Mouse (Mus musculus): ENCODE measurements around the gene Fam172a. TPM values are rescaled to one million over a fixed set of nuclear protein-coding genes. Genes with fewer than 3 reads are reported as not detected.

Fam172a gene
- polyA plus RNA-seq, 1 experiment from 2014 or later: 27.9 TPM

DNA sequence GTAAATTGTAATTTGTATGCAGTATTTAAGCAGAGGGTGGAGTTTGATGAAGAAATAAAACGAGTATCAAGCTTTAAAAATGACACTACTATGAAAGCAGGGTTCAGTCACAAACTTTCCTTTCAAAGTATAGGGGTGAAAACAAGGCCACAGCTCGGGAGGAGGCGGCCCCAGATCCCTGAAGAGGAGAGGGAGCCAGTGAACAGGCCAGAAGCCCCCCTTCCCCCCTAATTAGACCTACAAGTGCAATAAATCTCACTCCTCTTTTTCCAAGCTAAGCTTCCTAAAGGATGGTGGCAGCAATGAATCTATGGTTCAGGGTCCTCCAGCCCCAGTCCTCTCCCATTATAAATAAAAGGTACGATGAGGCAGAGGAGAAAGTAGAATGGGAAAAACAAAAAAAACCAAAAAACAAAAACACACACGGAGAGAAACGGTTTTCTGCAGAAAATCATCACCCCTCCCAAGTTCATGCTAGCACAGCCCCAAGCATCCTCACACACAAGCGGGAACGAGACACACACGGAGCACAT is 495.5 kb downstream of the Fam172a start:
- ATAC-seq (ENCODE audit: insufficient number of reproducible peaks, low FRiP score, low TSS enrichment, low read depth) (no peak), DNase-seq (ENCODE audit: low spot score) (no peak)
- 0% methylated on average over 9 of the region's 9 CpGs for WGBS
- Histone ChIP-seq H3K4me1 (ENCODE audit: control insufficient read depth, insufficient read depth, low read length) (peaks cover 7% of the 10 kb centered on the region; the same call in 1 of the 2 replicates), H3K4me2 (ENCODE audit: low read depth, severe bottlenecking) (peak overlapping the region; percentile 94), H3K9ac (ENCODE audit: low read length) (peak overlapping the region; percentile 90), H3K36me3 (ENCODE audit: control insufficient read depth, insufficient read depth, low read length) (no peaks in the 10 kb centered on the region), H3K4me3 (ENCODE audit: low read depth, low read length) (peak overlapping the region; percentile 67), H3K27me3 (ENCODE audit: control insufficient read depth, insufficient read depth, low read length) (peaks cover 29% of the 10 kb centered on the region), H3K27ac (replicated peaks; ENCODE audit: low read depth, low read length) (peak overlapping the region; percentile 91; the same call in 1 of the 2 replicates), H3K9me3 (ENCODE audit: control insufficient read depth, low read length) (no peaks in the 10 kb centered on the region)

- no peaks in the 10 kb centered on the region for H3K9me3 ChIP-seq (ENCODE audit: control insufficient read depth, low read length)
- peak overlapping the region; percentile 91 for H3K27ac ChIP-seq (replicated peaks; ENCODE audit: low read depth, low read length)
- ATAC-seq (ENCODE audit: insufficient number of reproducible peaks, low FRiP score, low TSS enrichment, low read depth) (no peak), DNase-seq (ENCODE audit: low spot score) (peak; percentile 74)
- peak overlapping the region; percentile 90 for H3K9ac ChIP-seq (ENCODE audit: low read length)
- H3K36me3 ChIP-seq (ENCODE audit: control insufficient read depth, insufficient read depth, low read length): no peaks in the 10 kb centered on the region
- peaks cover 27% of the 10 kb centered on the region for H3K27me3 ChIP-seq (ENCODE audit: control insufficient read depth, insufficient read depth, low read length)
- peaks cover 10% of the 10 kb centered on the region; the same call in 1 of the 2 replicates for H3K4me1 ChIP-seq (ENCODE audit: control insufficient read depth, insufficient read depth, low read length)
- peak overlapping the region; percentile 94 for H3K4me2 ChIP-seq (ENCODE audit: low read depth, severe bottlenecking)
- H3K4me3 ChIP-seq (ENCODE audit: low read depth, low read length): peak overlapping the region; percentile 67
- WGBS: 1% methylated on average over 25 of the region's 33 CpGs
These were observed 496.1 kb downstream of the Fam172a start for GRCm38 (mm10) chr13:78197819-78198390.

DNA sequence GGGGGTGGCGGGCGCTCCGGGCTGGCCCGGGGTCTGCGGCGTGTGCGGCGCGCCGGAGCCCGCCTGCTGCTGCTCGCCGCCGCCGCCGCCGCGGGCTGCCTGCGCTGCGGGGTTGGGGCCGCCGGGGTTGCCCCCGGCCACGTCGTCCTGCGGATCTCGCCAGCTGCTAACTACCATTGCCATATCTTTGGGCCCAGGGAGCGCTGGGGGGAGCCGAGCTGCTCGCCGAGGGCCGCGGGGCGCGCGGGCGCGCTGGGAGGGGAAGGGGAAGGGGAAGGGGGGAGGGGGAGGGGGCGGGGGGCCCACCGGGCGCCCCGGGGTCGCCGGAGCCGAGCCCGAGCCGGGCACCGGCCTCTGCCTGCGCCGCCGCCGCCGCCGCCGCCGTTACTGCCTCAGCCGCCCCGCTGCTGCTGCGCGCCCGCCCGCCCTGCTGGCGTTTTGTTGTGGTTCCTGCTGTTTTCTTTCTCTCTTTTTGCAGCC is 496.6 kb downstream of the Fam172a start:
- Histone ChIP-seq H3K4me3 (ENCODE audit: low read depth, low read length) (peak overlapping the region; percentile 67), H3K9ac (ENCODE audit: low read length) (peak overlapping the region; percentile 90), H3K4me1 (ENCODE audit: control insufficient read depth, insufficient read depth, low read length) (peaks cover 10% of the 10 kb centered on the region; the same call in 1 of the 2 replicates), H3K9me3 (ENCODE audit: control insufficient read depth, low read length) (no peaks in the 10 kb centered on the region), H3K36me3 (ENCODE audit: control insufficient read depth, insufficient read depth, low read length) (no peaks in the 10 kb centered on the region), H3K4me2 (ENCODE audit: low read depth, severe bottlenecking) (peak overlapping the region; percentile 94), H3K27ac (replicated peaks; ENCODE audit: low read depth, low read length) (peak overlapping the region; percentile 91), H3K27me3 (ENCODE audit: control insufficient read depth, insufficient read depth, low read length) (peaks cover 23% of the 10 kb centered on the region)
- ATAC-seq (ENCODE audit: insufficient number of reproducible peaks, low FRiP score, low TSS enrichment, low read depth) (no peak), DNase-seq (ENCODE audit: low spot score) (peak; percentile 70)
- WGBS: 0% methylated on average over 26 of the region's 63 CpGs

DNA sequence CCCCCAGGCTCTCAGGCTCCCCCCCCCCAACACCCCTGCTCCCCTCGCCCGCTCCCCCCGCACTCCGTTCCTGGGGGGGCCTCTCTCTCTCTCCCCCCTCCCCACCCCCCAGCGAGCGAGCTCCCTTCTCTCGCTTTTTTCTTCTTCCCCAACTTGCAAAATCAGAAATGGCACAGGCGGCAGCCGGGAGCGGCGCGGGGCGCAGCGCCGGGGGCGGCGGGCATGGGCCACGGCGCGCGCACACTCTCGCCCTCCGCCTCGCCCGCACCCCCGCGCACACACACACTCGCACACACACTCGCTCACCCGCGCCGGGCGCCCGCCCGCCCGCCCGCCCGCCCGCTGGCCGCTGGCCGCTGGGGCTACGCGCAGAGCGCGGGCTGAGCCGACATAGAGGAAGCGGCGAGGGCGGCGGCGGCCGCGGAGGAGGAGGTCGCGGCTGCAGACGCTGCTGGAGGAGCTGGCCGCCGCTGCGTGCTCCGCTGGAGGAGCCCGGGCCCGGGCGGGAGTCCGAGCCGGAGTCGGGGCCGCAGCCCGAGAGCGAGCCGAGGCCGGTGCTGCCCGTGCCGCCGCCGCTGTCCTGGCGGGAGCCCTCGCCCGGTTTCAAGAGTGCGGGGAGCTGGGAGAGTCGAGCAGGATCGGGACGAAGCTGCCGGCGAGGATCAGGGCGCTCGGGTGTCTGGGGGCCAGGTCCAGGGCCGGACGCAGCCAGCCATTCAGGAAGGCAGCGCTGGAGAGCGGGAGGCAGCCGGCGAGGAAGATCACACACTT is 497.2 kb downstream of the Fam172a start:
- Histone ChIP-seq H3K4me2 (ENCODE audit: low read depth, severe bottlenecking) (peak overlapping the region; percentile 94), H3K27me3 (ENCODE audit: control insufficient read depth, insufficient read depth, low read length) (peaks cover 24% of the 10 kb centered on the region), H3K4me1 (ENCODE audit: control insufficient read depth, insufficient read depth, low read length) (peaks cover 15% of the 10 kb centered on the region), H3K4me3 (ENCODE audit: low read depth, low read length) (peak overlapping the region; percentile 67), H3K36me3 (ENCODE audit: control insufficient read depth, insufficient read depth, low read length) (no peaks in the 10 kb centered on the region), H3K27ac (replicated peaks; ENCODE audit: low read depth, low read length) (peak overlapping the region; percentile 91), H3K9ac (ENCODE audit: low read length) (peak overlapping the region; percentile 90), H3K9me3 (ENCODE audit: control insufficient read depth, low read length) (no peaks in the 10 kb centered on the region)
- ATAC-seq (ENCODE audit: insufficient number of reproducible peaks, low FRiP score, low TSS enrichment, low read depth) (peak; percentile 6; the same call in 1 of the 2 replicates), DNase-seq (ENCODE audit: low spot score) (peak; percentile 79)
- under 1% methylated on average over 58 of the region's 92 CpGs for WGBS

GRCm38 (mm10) chr13:78199642-78200160 is 497.9 kb downstream of the Fam172a start, which contains the start of gene Nr2f1:
Gene Nr2f1, minus strand, starts transcription at chr13:78199757.
- peaks cover 14% of the 10 kb centered on the region for H3K4me1 ChIP-seq (ENCODE audit: control insufficient read depth, insufficient read depth, low read length)
- H3K4me3 ChIP-seq (ENCODE audit: low read depth, low read length): peak within 1 kb of the TSS; percentile 67
- peaks cover 20% of the 10 kb centered on the region for H3K27me3 ChIP-seq (ENCODE audit: control insufficient read depth, insufficient read depth, low read length)
- DNase-seq (ENCODE audit: low spot score) (no peak), ATAC-seq (ENCODE audit: insufficient number of reproducible peaks, low FRiP score, low TSS enrichment, low read depth) (no peak)
- H3K9ac ChIP-seq (ENCODE audit: low read length): peak within 1 kb of the TSS; percentile 90
- H3K36me3 ChIP-seq (ENCODE audit: control insufficient read depth, insufficient read depth, low read length): no peaks in the 10 kb centered on the region
- H3K27ac ChIP-seq (replicated peaks; ENCODE audit: low read depth, low read length): peak within 1 kb of the TSS; percentile 91
- under 1% methylated on average over 14 of the region's 14 CpGs for WGBS
- peak within 1 kb of the TSS; percentile 94 for H3K4me2 ChIP-seq (ENCODE audit: low read depth, severe bottlenecking)
- no peaks in the 10 kb centered on the region for H3K9me3 ChIP-seq (ENCODE audit: control insufficient read depth, low read length)

DNA sequence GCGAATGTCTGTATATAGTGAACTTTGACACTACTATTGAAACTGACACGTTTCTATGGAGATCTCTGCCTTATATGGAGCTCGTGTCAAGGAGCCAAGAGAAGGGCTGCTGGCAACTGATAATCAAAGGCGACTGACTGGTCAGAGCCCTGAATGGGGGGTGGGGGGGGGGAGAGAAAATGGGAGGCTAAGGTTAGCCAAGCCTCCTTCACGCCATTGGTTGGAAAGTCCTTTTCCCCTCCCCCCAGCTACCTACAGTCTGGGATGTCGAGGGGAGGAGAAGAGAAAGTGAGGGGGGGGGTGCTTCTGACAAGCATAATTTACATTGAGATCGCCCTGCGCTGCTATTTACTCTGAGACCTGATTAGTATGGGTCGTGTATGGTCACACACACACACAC is 498.6 kb downstream of the Fam172a start:
- ATAC-seq (ENCODE audit: insufficient number of reproducible peaks, low FRiP score, low TSS enrichment, low read depth): peak; percentile 31; the same call in 1 of the 2 replicates
- peaks cover 13% of the 10 kb centered on the region for H3K27me3 ChIP-seq (ENCODE audit: control insufficient read depth, insufficient read depth, low read length)

DNA sequence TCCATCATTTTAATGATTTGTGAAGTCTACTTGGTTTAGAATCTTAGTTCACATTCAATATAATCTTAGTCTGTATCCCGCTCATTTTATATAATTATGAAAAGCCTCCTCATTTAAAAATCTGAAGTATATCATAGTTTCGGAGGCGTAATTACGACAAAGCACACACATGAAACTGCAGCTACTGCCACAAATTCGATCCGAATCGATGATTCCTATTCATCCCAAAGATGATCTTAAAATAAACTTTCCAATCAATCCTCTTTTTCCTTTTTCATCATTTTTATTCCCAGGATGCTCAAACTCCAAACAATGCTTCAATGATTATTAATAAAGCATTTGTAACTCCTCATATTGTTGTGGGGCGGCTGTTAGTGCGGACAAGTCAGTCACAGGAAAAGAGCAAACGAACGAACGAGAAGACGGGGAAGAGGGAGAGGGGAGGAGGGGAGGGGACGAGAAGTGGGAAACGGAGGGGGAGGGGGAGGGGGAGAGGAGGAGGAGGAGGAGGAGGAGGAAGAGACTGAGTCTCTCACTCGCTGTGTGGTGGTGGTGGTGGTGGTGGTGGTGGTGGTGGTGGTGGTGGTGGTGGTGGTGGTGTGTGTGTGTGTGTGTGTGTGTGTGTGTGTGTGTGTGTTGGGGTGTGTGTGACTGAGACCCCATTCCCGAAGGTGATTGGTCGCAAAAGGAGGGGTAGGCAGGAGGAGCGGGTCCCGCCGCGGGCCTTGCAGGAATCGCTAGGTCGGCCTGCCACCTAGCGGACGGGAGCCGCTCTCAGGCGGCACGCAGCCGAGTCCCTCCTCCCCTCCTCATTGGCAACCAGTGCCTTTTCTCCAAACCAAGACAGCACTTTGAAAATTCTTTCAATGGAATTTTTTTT is 499.4 kb downstream of the Fam172a start:
- DNase-seq (ENCODE audit: low spot score) (peak; percentile 91), ATAC-seq (ENCODE audit: insufficient number of reproducible peaks, low FRiP score, low TSS enrichment, low read depth) (peak; percentile 63)
- H3K27ac ChIP-seq (replicated peaks; ENCODE audit: low read depth, low read length): no peak overlapping the region
- H3K4me2 ChIP-seq (ENCODE audit: low read depth, severe bottlenecking): peak overlapping the region; percentile 97
- peaks cover 9% of the 10 kb centered on the region for H3K4me1 ChIP-seq (ENCODE audit: control insufficient read depth, insufficient read depth, low read length)
- no peak overlapping the region for H3K9ac ChIP-seq (ENCODE audit: low read length)
- no peaks in the 10 kb centered on the region for H3K9me3 ChIP-seq (ENCODE audit: control insufficient read depth, low read length)
- H3K27me3 ChIP-seq (ENCODE audit: control insufficient read depth, insufficient read depth, low read length): peaks cover 11% of the 10 kb centered on the region
- 2% methylated on average over 26 of the region's 30 CpGs for WGBS
- H3K4me3 ChIP-seq (ENCODE audit: low read depth, low read length): peak overlapping the region; percentile 51
- H3K36me3 ChIP-seq (ENCODE audit: control insufficient read depth, insufficient read depth, low read length): no peaks in the 10 kb centered on the region

More for the DNA sequence above, 498.6 kb downstream of the Fam172a start:
- Histone ChIP-seq H3K27ac (replicated peaks; ENCODE audit: low read depth, low read length) (no peak overlapping the region), H3K4me3 (ENCODE audit: low read depth, low read length) (peak overlapping the region; percentile 24), H3K9ac (ENCODE audit: low read length) (no peak overlapping the region), H3K4me2 (ENCODE audit: low read depth, severe bottlenecking) (peak overlapping the region; percentile 36), H3K9me3 (ENCODE audit: control insufficient read depth, low read length) (no peaks in the 10 kb centered on the region), H3K4me1 (ENCODE audit: control insufficient read depth, insufficient read depth, low read length) (peaks cover 9% of the 10 kb centered on the region), H3K36me3 (ENCODE audit: control insufficient read depth, insufficient read depth, low read length) (no peaks in the 10 kb centered on the region)
- DNase-seq (ENCODE audit: low spot score): peak; percentile 72
- WGBS: under 1% methylated on average over 8 of the region's 9 CpGs
